Mouse (Mus musculus) embryo, embryonic 11.5 days (tissue): ENCODE results near the gene Vat1l.
A peak's percentile ranks its signal among the peaks of the same experiment; 100 is the strongest.

Experiments used
- DNase-seq: peaks from one replicate; pipeline ENCODE4 v3.0.0-alpha.2; 2012; ENCODE audit warnings: low read depth, low spot score

Gene Vat1l

GRCm38 (mm10) chr8:114205221-114205901, at the start of gene Vat1l:
Gene Vat1l, plus strand, starts transcription at chr8:114205612.
- peak; percentile 40 for DNase-seq

- DNase-seq, result no peak
Observed at GRCm38 (mm10) chr8:114158586-114158985, 46.8 kb upstream of the Vat1l start.

DNA sequence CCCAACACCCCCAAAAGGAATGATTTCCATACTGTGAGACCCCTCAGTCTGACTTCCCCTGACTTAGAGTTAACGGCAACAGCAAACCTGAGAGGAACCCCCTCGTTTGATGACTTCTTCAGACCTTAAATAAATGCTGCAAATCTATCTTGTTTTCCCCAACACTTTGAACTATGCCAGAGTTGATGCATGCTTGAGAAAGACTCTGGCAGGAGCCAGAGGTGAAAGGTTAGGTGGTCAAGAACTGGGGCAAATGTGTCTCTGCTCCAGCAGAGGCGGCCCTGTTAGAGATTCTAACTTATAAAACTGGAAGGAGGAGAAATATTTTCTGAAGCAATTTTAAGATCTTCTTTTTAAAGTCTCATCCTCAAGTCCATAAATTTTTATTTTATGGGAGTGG, 45.7 kb upstream of the Vat1l start:
- no peak for DNase-seq

- DNase-seq, result no peak
Observed at GRCm38 (mm10) chr8:114163871-114164270, 41.5 kb upstream of the Vat1l start.

GRCm38 (mm10) chr8:114164444-114165096, 40.8 kb upstream of the Vat1l start:
- no peak for DNase-seq

- DNase-seq, result no peak
Observed at GRCm38 (mm10) chr8:114165741-114166140, 39.7 kb upstream of the Vat1l start.

DNA sequence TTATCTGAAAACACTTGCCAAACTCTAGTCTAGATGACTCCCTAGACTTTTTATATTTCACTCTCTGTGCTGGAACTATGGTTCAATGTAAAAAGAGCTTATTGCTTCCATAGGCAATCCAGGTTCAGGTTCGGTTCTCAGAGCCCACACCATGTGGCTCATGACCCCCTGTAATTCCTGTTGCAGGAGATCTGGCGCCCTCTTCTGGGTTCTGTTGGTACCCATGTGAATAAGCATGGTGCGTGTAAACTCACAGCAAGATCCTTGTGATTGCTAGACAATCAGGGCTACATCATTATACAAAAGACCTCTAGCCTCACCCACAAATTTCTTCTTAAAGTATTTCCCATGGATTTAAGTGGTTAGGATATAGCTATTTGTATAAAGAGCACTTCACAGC, 28.7 kb upstream of the Vat1l start:
- no peak for DNase-seq

GRCm38 (mm10) chr8:114193334-114193733, 12.1 kb upstream of the Vat1l start:
- no peak for DNase-seq

DNA sequence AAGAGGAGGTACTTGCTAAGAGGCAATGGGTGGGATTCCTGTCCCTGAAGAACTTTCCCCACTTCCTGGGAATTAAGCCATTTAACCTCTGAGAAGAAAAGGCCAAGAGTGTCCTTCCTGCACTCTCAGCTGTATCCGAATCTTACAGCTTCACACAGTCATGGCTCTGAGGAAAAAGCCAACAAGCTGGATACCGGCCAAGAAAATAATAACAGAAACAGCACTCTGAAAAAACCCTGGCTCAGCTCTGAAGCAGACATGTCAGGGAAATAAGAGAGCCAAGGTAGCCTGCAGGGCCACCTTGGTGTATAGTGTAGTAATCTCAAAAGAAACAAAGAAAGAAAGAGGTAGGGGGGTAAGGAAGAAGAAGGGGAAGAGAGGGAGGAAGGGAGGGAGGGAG, 6.4 kb upstream of the Vat1l start:
- DNase-seq, result no peak

- no peak for DNase-seq
Observed at GRCm38 (mm10) chr8:114206421-114206983, 1.1 kb downstream of the Vat1l start.

DNA sequence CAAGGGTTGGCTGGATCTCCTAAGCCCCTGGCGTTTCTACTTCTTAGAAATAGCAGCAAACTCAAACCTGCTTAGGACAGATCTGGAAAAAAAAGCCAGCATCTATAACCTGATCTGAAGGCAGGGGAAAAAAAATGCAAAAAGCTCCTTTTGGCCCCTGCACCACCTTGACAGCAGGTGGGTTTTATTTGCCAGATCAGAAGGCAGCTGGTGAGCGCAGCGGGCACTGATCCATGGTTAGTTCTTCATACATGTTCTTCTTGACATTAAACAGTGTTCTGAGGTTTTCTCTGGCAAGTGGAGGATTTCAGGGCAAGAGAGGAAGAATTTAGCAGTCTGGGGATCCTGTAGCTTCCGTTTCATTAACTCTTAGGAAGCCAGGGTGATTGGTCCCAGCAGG, 1.6 kb downstream of the Vat1l start:
- DNase-seq, result no peak

GRCm38 (mm10) chr8:114220779-114221178, 15.4 kb downstream of the Vat1l start:
- no peak for DNase-seq

GRCm38 (mm10) chr8:114222001-114222400, 16.6 kb downstream of the Vat1l start:
- DNase-seq, result no peak

DNA sequence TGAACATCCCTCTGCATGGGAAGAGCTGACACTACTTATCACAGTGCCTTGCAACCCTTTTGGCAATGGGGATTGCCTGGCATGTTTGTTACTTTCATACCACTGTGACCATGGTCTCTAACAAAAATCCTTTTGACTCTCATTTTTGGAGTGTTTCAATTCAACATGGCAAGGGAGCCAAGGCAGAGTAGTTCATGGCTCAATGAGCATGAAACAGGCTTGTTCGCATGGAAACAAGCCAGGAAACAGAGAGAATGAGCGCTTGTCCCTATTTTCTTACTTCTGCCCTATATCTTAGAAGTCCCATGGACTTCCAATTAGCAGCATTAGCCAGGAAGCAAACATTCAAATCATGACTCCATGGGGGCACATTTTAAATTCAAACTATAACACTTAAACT, 18.6 kb downstream of the Vat1l start:
- DNase-seq, result no peak

DNA sequence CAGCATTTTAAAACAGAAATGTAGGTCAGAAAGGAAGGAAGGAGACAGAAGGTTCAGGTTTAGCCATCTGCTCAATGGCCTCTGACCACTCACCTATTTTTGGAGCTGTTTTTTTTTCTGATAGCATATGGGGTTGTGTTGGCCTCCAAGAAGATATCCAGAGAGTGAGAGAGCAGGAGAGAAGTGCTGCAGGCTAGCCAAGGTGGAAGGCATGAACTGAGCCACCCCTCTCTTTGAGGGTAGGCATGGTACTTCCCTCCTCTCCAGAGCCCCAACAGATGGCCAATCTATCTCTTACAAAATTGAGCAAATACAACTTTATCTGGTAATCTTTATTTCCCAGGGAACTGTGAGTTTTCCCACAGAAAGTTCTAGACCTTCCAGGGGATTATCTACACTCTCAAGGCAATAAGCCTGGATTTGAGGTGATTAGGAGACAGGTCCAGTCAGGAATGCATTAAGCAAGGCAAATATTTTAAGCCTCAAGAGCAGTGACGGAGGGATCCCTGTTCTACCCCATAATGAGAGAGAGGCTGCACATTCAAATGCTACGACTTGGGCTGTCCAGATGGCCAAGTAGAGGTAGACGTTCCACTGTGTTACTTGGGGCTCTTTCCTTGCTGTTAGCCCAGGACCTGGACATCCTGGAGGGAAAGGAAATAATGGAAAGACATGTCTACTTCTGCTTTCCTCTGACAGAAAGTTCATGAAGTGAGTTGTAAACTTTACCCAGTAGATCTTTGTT, 46.1 kb downstream of the Vat1l start:
- no peak for DNase-seq

- no peak for DNase-seq
Observed at GRCm38 (mm10) chr8:114258685-114259084, 53.3 kb downstream of the Vat1l start.

DNA sequence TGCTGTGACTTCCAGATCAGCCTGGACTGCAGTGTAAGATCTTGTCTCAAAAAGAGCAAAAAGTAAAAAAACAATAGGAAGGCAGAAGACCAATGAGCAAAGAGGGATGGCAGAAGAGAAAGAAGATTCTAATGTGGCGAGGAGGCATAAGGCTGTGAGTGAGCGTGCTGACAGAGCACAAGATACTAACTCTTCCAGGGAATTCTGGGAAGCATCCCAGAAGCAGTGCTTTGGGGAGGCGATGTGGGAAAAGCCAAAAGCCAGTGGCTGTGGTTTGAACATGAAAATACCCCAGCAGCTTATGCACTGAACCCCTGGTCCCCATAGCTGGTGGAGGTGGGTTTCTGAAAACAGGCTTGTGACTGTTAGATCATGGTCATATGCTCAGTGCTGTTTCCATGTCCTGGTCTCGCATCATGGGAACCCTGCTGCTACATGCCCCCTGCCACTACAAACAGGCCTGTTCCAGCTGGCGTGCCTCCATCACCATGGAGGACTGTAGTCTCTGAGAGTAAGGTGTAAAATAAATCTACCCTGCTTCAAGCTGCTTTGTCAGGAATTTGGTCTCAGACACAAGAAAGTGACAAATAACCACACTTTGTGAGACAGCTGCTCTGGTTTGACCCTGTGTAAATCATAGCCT, 54.4 kb downstream of the Vat1l start:
- no peak for DNase-seq

DNA sequence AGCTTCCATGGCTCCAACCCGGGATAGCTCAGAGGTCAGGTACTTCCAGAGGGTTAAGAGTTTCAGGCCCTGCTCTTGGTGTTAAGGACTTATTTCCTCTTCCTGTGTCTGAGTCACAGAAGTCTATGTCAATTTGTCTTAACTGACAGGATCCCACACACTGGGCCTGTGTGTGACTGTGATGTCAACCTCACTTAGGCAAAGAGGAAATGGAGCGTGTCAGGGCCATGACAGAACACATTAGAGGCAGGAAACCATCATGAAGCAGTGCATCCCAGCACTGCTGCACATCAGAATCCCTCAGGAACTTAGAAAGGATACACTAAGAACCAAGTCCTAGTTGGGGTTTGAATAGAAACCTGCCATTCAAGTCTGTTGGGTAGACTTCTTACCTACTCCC, 56.9 kb downstream of the Vat1l start:
- no peak for DNase-seq

DNA sequence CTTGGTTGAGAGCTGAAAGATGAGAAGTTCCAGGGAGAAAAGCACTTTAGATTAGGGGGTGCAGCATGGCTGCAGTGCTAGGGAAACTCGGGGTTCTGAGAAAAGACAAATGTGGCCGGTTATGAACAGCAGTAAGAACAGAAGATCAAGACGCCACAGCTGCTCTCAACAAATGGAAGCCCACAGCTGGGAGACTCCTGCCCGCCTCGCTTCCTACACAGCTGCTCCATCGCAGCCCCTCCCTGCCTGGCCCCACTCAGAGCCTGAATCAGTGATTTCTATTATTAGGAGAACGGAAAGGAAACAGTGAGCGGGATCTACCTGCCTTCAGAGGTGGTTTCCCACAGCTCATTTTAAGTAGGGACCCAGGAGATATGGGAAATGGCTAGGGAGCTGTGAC, 69.1 kb downstream of the Vat1l start:
- DNase-seq, result no peak

- DNase-seq, result no peak
Observed at GRCm38 (mm10) chr8:114281101-114281500, 75.7 kb downstream of the Vat1l start.

- no peak for DNase-seq
Observed at GRCm38 (mm10) chr8:114294889-114295748, 89.7 kb downstream of the Vat1l start.
